Mouse (Mus musculus): Measurements from ENCODE around the gene Hoxa11.

Hoxa11 gene

GRCm38 (mm10) chr6:52245757-52246142, at the start of gene Hoxa11:
Hoxa11 (minus strand) TSS chr6:52245810.
- no peak for DNase-seq (ENCODE audit: low read depth, low spot score)

DNA sequence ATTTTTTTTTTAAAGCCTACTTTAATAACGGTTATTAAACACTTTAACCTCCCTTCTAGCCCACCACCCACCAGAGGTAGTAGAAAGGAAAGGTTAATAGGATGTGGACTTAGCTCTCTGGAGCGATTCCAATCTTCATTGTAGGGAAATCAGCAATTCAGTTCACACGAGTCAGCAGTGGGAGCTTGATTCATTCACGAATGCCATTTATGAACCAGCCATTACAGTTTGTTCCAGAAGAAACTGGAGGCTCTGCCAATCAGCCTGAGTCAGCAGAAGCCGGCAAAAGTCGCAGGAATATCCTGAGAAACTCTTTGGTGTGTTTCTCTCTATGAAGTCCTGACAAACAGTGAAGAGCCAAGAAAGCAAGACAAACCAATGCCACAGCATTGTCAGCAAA, 49.0 kb upstream of the Hoxa11 start:
- no peak for DNase-seq (ENCODE audit: low read depth, low spot score)

DNA sequence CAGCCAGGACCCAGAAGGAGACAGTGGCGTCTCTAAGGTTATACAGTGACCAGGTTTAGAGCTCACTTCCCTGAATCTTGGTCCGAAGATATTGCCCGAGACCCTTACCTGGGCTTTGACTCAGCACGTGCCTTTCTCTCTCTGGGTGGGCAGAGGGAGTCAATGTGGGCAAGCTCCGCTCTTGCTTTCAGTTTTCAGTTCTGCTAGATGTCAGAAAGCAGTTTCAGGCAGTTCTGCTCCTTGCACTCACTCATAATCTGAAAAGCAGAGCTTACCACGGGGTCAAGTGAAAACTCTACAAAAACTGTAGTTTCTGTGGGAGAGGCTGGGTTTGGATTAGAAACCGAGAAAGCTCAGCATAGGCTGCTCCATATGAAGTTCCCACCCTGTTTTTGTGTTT, 46.7 kb upstream of the Hoxa11 start:
- DNase-seq (ENCODE audit: low read depth, low spot score) = no peak

DNA sequence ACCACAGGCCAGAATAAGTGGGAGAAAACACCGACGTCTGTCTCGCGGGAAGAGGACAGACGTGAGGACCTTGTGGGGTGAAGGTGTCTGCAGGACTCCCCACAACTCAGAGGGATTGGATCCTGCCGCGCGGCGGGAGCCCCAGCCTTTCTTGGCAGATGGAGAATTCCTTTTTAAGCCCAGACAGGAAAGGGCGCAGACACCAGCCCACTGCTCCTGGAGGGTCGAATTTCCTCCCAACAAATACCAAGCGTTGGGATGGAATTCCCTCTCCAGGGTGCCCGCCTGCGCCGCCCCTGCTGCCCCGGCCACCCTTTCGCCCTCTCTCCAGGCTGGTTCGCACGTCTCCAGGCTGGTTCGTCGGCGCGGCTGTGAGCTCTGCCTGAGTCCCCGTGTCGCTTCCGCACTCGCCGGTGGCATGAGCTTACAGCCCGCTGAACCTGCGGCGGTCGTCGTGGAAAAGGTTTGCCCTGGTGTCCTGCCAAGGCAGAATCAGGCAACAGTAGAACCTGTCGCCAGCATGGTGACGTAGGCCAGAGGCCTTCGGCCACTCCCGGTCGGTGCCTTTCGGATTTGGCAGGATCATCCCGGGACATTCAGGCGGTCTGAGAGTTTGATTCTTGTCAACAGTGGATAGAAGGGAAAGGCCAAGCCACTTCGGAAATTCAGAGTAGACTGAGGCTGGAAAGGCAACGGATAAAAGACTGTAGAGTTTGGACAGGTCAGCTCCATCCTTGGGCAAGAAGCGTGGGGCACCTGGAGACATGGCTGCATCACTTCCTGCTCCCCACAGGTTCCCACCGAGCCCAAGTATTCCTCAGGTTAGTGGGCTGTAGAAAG, 45.6 kb upstream of the Hoxa11 start:
- DNase-seq (ENCODE audit: low read depth, low spot score) = no peak

DNA sequence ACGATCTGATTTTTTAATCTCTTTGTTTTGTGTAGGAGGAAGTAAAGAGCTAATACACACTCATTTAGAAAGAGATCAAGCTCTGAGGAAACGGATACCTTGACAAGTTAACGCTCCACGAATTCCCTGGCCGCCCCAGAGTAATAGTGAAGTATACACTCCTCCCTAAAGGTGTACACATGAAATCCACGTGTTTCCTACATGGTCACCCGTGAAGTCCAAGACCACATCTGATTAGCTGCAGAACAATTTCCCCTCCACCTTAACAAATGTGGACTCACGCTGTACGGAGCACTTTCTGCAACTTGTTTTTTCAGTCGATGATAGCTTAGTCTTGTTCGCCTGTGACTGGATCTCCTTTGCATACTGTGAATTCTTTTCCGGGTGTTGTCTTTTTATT, 44.6 kb upstream of the Hoxa11 start:
- DNase-seq (ENCODE audit: low read depth, low spot score) = no peak

GRCm38 (mm10) chr6:52283896-52284295, 38.3 kb upstream of the Hoxa11 start:
- no peak for DNase-seq (ENCODE audit: low read depth, low spot score)

- no peak for DNase-seq (ENCODE audit: low read depth, low spot score)
Measured at GRCm38 (mm10) chr6:52281084-52281483, 35.5 kb upstream of the Hoxa11 start.

GRCm38 (mm10) chr6:52276920-52277319, 31.3 kb upstream of the Hoxa11 start:
- DNase-seq (ENCODE audit: low read depth, low spot score) = no peak

DNA sequence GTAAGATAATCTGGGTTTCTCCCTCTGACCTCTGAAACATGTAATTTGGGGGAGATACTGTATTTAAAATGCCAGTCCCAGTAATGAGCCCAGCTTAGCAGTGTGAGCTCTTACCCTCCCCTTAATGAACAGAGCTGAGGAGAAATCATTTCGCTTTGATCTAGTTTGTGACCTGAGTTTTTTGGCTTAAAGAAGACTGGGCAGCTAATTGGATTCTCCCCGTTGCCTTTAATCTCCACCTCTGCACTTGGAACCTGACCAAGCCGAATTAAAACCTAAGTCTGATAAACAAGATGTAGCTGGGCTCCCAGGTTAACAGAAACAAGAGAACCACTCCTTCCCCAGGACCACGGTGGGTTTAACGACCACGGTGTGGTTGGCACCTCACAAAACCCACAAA, 30.8 kb upstream of the Hoxa11 start:
- no peak for DNase-seq (ENCODE audit: low read depth, low spot score)

DNA sequence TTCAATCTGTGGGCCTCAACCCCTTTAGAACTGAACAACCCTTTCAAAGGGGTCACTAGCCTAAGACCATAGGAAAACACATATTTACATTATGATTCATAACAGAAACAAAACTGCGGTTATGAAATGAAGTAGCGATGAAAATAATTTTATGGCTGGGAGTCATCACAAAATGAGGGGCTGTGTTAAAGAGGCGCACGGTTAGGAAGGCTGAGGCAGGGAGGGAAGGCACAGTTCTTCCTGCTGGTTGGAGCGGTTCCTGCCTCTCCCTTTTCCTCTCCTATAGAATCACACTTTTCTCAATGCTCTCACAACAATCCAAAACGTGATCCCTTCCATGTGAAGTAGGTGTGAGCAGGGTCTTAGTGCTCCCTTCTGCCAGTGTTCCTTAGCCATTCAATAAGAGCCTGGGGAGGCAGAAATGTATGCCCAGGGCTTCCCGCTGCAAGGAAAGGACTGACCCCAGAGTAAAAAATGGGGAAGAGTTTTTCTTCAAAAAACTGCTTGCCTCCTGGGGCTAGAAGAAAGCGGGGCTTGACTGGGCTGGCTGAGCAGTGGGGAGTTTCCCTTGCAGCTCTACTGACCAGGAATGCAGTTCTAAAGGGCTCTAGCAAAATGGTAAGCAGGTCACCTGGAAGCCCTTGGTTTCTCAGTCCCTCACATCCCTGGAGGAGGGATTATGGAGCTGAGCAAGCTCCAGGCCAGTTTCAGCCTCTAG, 30.1 kb upstream of the Hoxa11 start:
- no peak for DNase-seq (ENCODE audit: low read depth, low spot score)

- DNase-seq (ENCODE audit: low read depth, low spot score) = no peak
Measured at GRCm38 (mm10) chr6:52274576-52274975, 29.0 kb upstream of the Hoxa11 start.

- no peak for DNase-seq (ENCODE audit: low read depth, low spot score)
Measured at GRCm38 (mm10) chr6:52273656-52274280, 28.2 kb upstream of the Hoxa11 start.

DNA sequence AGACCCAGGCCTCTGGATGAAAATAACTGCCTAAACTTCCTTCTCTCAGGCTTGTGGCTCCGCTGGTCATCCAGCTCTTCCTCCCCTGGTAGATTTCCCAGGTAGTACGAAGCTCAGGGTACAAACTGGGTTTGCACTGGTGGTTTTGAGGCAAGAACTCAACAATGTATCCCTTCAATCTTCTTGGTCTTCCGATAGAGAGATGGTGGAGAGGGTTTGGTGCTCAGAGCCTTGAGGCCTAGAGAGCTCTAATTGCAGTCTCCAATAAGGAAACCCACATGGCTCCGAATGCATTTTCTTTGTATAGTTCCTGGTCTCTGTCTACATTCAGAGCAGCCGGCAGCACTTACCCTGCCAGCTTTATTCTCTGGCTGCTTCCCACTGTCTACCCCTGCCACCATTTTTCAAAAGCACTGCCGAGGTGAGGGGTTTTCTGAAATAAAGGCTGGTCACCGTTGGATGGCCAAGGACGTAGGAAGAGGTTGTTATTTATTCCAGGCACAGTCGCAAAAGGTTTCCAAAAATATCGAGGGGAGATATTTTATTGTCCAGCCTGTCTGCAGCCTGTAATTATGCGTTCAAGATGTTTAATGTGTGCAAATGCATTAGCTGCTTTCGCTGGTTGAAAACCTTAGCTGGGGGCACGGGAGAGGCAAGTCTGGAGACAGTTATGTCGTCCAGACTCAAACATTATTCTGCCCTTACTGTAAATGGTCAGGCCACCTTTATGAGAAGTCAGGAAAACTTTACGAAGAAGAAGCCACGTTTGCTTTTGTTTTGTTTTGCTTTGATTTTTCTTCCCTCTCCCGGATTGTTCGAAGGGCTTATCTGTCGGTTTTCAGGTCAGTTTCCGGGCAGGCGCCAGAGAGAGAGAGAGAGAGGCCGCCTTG, 27.4 kb upstream of the Hoxa11 start:
- DNase-seq (ENCODE audit: low read depth, low spot score) = no peak

GRCm38 (mm10) chr6:52270494-52271480, 25.2 kb upstream of the Hoxa11 start:
- DNase-seq (ENCODE audit: low read depth, low spot score) = no peak

DNA sequence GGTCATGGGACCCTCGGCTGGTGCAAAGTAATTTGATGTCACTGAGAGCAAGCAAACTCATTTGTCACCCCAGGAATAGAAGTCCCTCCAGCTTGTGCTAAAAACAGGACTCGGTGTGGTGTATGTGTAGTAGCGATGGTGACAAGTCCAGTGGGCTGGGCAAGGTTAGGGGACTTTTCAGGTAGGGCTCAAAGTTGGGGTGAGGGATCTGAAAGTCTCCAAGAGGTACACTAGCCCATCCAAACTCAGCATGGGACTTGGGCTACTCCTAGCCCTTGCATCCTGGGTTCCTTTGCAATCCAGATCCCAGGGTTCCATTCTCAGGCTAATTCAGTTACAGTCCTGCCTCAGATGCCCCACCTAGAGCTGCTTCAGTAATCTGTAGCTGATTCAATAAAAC, 23.1 kb upstream of the Hoxa11 start:
- DNase-seq (ENCODE audit: low read depth, low spot score) = no peak

- no peak for DNase-seq (ENCODE audit: low read depth, low spot score)
Measured at GRCm38 (mm10) chr6:52268341-52268740, 22.7 kb upstream of the Hoxa11 start.

DNA sequence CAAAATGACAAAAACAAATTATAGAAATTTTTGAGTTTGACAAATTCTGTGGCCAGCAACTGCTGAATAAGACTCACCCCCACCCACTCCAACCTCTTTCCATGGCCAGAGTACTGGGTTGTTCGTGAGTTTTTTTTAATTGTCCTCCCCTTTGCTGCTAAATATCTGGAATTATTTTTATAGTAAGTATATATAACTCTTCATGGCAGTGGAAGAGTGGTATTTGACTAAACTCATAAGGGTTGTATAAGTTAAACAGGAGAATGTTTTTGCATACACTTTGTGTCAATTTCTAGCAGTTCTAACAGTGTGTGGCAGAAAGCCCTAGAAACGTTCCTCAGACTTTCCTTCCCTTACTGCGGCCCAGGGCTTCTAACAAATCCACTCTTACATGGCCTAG, 22.1 kb upstream of the Hoxa11 start:
- no peak for DNase-seq (ENCODE audit: low read depth, low spot score)

DNA sequence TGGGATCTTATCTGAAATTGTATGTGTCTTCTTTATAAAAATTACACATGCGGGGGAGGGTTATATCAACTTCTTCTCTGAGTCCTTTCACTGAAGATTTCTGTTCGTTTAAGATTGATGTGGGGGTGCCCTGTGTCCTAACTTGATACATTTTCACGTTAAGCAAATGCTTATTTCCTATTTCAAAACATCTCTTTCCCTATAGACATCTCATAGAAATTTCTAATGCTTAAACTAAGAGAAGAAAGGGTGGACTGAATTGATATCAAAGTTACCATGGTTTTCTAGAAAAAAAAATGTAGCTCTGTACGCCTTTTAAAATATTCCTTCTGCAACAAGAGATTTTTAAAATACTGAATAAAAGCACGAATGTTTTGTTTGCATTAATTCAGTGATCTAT, 21.6 kb upstream of the Hoxa11 start:
- DNase-seq (ENCODE audit: low read depth, low spot score) = no peak

- no peak for DNase-seq (ENCODE audit: low read depth, low spot score)
Measured at GRCm38 (mm10) chr6:52266666-52266985, 21.0 kb upstream of the Hoxa11 start.

DNA sequence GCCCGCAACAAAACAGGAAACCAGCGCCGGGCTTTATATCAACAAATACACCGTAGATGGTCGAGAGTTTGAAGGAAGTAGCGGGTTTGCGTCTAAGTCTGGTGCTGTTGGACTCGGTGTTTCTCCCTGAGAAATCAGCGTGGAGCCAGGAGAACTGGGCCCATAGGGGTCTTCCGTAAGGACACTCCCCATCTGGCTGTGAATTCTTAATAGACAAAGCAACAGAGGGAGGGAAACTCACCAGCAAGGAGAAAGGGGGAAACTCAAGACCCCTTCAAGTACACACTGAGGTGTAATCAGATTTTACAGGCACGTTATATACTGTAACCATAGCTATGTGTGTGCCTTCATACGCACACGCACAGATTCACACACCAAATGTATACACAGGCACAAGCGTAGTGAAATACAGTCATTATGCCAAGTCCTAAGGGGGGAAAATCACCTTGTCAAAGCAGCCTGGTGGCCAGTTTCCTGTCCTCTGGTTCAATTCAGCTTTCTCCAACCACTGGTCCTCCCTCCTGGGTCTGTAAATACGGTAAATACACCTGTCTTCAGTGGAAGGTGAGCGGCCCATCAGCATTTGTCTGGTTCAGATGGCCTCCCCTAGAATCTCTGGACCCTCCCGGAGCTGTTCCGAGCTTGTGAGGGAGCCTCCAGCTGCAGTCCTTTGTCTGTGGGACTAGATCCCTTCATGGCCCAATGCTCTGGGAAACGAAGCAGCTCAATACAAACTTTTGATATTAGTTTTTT, 20.5 kb upstream of the Hoxa11 start:
- no peak for DNase-seq (ENCODE audit: low read depth, low spot score)
